ENCODE assay signal across 15 mouse cellular contexts in genomic region chr2:93941670-93942069, GRCm38 (mm10). TPM values are rescaled to one million over a fixed set of nuclear protein-coding genes. Genes with fewer than 3 reads are reported as not detected.
DNase-seq lines count a peak whose midpoint lies in the region; ATAC-seq lines count a peak whose summit lies in the region.
"Had no signal": no experiment of that assay in that cellular context is flagged by ENCODE, and none has a peak within 500 bp of the region (broad histone marks: within the 10 kb centered on the region; RNA-seq: fewer than 3 reads in every experiment).

No protein-coding gene starts in this region.

- peaks cover 29% of the 10 kb centered on the region for H3K4me1 ChIP-seq in heart, embryonic 12.5 days (replicated peaks)
- H3K4me1 ChIP-seq: forebrain, embryonic 10.5 days had no signal

- H3K4me3 ChIP-seq in heart, embryonic 12.5 days = no peak overlapping the region
- H3K4me3 ChIP-seq: forebrain, embryonic 10.5 days had no signal

- WGBS in heart, embryonic 12.5 days = 32% methylated on average over 11 of the region's 11 CpGs

- peaks cover 13% of the 10 kb centered on the region for H3K9me3 ChIP-seq in heart, embryonic 12.5 days (replicated peaks)

- intact Hi-C loops in heart, postnatal 25 days (cut with DNase I) = no loop called here

- H3K27ac ChIP-seq in heart, embryonic 12.5 days (ENCODE audit: poor library complexity, severe bottlenecking) = peak overlapping the region; percentile 6; the same call in 1 of the 2 replicates
- H3K27ac ChIP-seq: forebrain, embryonic 10.5 days had no signal

- H3K27me3 ChIP-seq in heart, embryonic 12.5 days (replicated peaks) = peaks cover 25% of the 10 kb centered on the region

- DNase-seq in heart, adult 18-20 months = peak; percentile 65
- DNase-seq in heart, postnatal 25 days (ENCODE audit: low spot score) = no peak
- DNase-seq in A20 (ENCODE audit: low read depth, low spot score) = peak; percentile 16
- DNase-seq in lung, postnatal 10 days = peak; percentile 71
- no peak for DNase-seq in spleen, adult 12 weeks (ENCODE audit: low spot score)
- no peak for DNase-seq in spleen, postnatal 10 days (ENCODE audit: low spot score in 2 of 2)
- no peak for DNase-seq in neural tube, embryonic 10.5 days (ENCODE audit: extremely low spot score, low spot score)
- DNase-seq: gastrocnemius, postnatal 36 days had no signal

- H3K36me3 ChIP-seq in heart, embryonic 12.5 days = no peaks in the 10 kb centered on the region
- H3K36me3 ChIP-seq: forebrain, embryonic 10.5 days had no signal

- no peak overlapping the region for H3K9ac ChIP-seq in heart, embryonic 12.5 days

- ATAC-seq in heart, embryonic 12.5 days (ENCODE audit: insufficient number of reproducible peaks, low FRiP score) = peak; percentile 71
- ATAC-seq: intestine, postnatal 0 days had no signal

- H3K4me2 ChIP-seq in heart, embryonic 12.5 days = peak overlapping the region; percentile 45

RNA-seq across cellular contexts. Expression of gene Gm13889, which starts 15.3 kb away (rescaled TPM):
- 10 to 100 TPM in 1 of 2 experiments, 1 to 10 TPM in 1; 8.9 to 10.9 TPM for total RNA-seq in heart, adult 18-20 months (2021)
- 10 to 100 TPM in 1 of 2 experiments, 1 to 10 TPM in 1; 9.5 to 11.2 TPM for total RNA-seq in heart, postnatal 25 days (2021)
- 5.9 and 6.9 TPM in 2 replicates for polyA plus RNA-seq in heart, embryonic 12.5 days (2016; fragmentation: Nextera tagmentation; extraction: Ambion mirVana)
- total RNA-seq: megakaryocyte-erythroid progenitor cell, adult 5-6 weeks had no signal

RNA-seq across cellular contexts. Expression of gene Gm27027, which starts 54.5 kb away (rescaled TPM):
- not detected for total RNA-seq in heart, adult 18-20 months (2021)
- total RNA-seq in heart, postnatal 25 days (2021) = not detected
- polyA plus RNA-seq in heart, embryonic 12.5 days (2016; fragmentation: Nextera tagmentation; extraction: Ambion mirVana) = not detected in 2 replicates
- total RNA-seq: megakaryocyte-erythroid progenitor cell, adult 5-6 weeks had no signal
- polyA plus RNA-seq: forebrain, embryonic 10.5 days; intestine, postnatal 0 days; limb, embryonic 11.5 days; neural tube, embryonic 11.5 days; urinary bladder, adult 2 months had no signal

Comparison
In these comparisons a context has a peak if more than half of its experiments do, and no peak if none do; other contexts are left out.
1. DNase-seq: peak in heart, adult 18-20 months (2 of 2), A20 (single experiment) and lung, postnatal 10 days (single experiment); none in heart, postnatal 25 days (single experiment), spleen, adult 12 weeks (single experiment), spleen, postnatal 10 days (0 of 2) and neural tube, embryonic 10.5 days (single experiment).